Mouse (Mus musculus) T-helper 2 cell (primary cell): Measurements from ENCODE around the gene Alg5.
"Not testable (repeated sequence)": the region's sequence is repeated elsewhere in the genome, so short reads cannot be mapped to it uniquely, and the experiment has no call there.

Experiments used
- in situ Hi-C: fragments of 300-600 bp; cut with MboI, MseI; formaldehyde crosslinking; loops from one replicate; pipeline ENCODE4 v1.15.1; 2025; ENCODE audit warnings: high pct_unique_total_duplicates

Alg5 gene

GRCm38 (mm10) chr3:54735247-54736046 lies at the start of gene Alg5, which contains the start of gene Exosc8:
Gene Alg5, plus strand, starts transcription at chr3:54735539.
Gene Exosc8, minus strand, starts transcription at chr3:54735393.
- in situ Hi-C loops = loop anchor here (5.0 to 25.0 kb wide), 2 partner anchors 67 to 873 kb away; partner anchors contain the start of gene Ufm1

- in situ Hi-C loops = loop anchor here (10.0 kb wide), 1 partner anchor 332 kb away; no protein-coding TSS in a partner anchor
Observed at GRCm38 (mm10) chr3:54687245-54687644, 48.1 kb upstream of the Alg5 start.

- in situ Hi-C loops = loop anchor here (10.0 kb wide), 1 partner anchor 334 kb away; no protein-coding TSS in a partner anchor
Observed at GRCm38 (mm10) chr3:54689091-54689490, 46.2 kb upstream of the Alg5 start.

- in situ Hi-C loops = no loop called here
Observed at GRCm38 (mm10) chr3:54692202-54693055, 42.9 kb upstream of the Alg5 start, which contains the start of gene Supt20. Gene Supt20, plus strand, starts transcription at chr3:54692807.

- in situ Hi-C loops = no loop called here
Observed at GRCm38 (mm10) chr3:54693056-54693415, 42.3 kb upstream of the Alg5 start.

- in situ Hi-C loops = no loop called here
Observed at GRCm38 (mm10) chr3:54699759-54700301, 35.5 kb upstream of the Alg5 start.

- in situ Hi-C loops = not testable (repeated sequence)
Observed at GRCm38 (mm10) chr3:54704106-54704505, 31.2 kb upstream of the Alg5 start.

- in situ Hi-C loops = no loop called here
Observed at GRCm38 (mm10) chr3:54708972-54709371, 26.4 kb upstream of the Alg5 start.

GRCm38 (mm10) chr3:54714253-54714652 lies 21.1 kb upstream of the Alg5 start, which contains the start of gene Gm21958:
Gene Gm21958, minus strand, starts transcription at chr3:54714353.
- in situ Hi-C loops = loop anchor here (10.0 kb wide), 1 partner anchor 1259 kb away; no protein-coding TSS in a partner anchor

GRCm38 (mm10) chr3:54715461-54715860 lies 19.9 kb upstream of the Alg5 start:
- in situ Hi-C loops = loop anchor here (10.0 kb wide), 1 partner anchor 1261 kb away; no protein-coding TSS in a partner anchor

- in situ Hi-C loops = loop anchor here (10.0 kb wide), 1 partner anchor 1263 kb away; no protein-coding TSS in a partner anchor
Observed at GRCm38 (mm10) chr3:54717348-54717747, 18.0 kb upstream of the Alg5 start.

- in situ Hi-C loops = loop anchor here (10.0 kb wide), 1 partner anchor 1264 kb away; no protein-coding TSS in a partner anchor
Observed at GRCm38 (mm10) chr3:54718947-54719346, 16.4 kb upstream of the Alg5 start.

- in situ Hi-C loops = no loop called here
Observed at GRCm38 (mm10) chr3:54723741-54724500, 11.4 kb upstream of the Alg5 start.

- in situ Hi-C loops = loop anchor here (25.0 kb wide), 1 partner anchor 863 kb away; the partner anchor contains the start of gene Ufm1
Observed at GRCm38 (mm10) chr3:54725344-54725743, 10.0 kb upstream of the Alg5 start.

- in situ Hi-C loops = loop anchor here (25.0 kb wide), 1 partner anchor 865 kb away; the partner anchor contains the start of gene Ufm1
Observed at GRCm38 (mm10) chr3:54727588-54727987, 7.8 kb upstream of the Alg5 start.

GRCm38 (mm10) chr3:54728100-54728499 lies 7.2 kb upstream of the Alg5 start:
- in situ Hi-C loops = loop anchor here (25.0 kb wide), 1 partner anchor 866 kb away; the partner anchor contains the start of gene Ufm1

- in situ Hi-C loops = loop anchor here (25.0 kb wide), 1 partner anchor 869 kb away; the partner anchor contains the start of gene Ufm1
Observed at GRCm38 (mm10) chr3:54731626-54732150, 3.7 kb upstream of the Alg5 start.

GRCm38 (mm10) chr3:54732371-54732770 lies 3.0 kb upstream of the Alg5 start:
- in situ Hi-C loops = loop anchor here (25.0 kb wide), 1 partner anchor 870 kb away; the partner anchor contains the start of gene Ufm1

GRCm38 (mm10) chr3:54734411-54735246 lies 710 bp upstream of the Alg5 start:
- in situ Hi-C loops = loop anchor here (5.0 to 25.0 kb wide), 2 partner anchors 68 to 872 kb away; partner anchors contain the start of gene Ufm1
